Mouse (Mus musculus) intestine, embryonic 15.5 days (tissue): Measurements from ENCODE around the gene Vac14. TPM values are rescaled to one million over a fixed set of nuclear protein-coding genes. Genes with fewer than 3 reads are reported as not detected.

Experiments
- ATAC-seq: fragments of 200-750 bp; cut with Nextera tagmentation; 2 replicates; pipeline ENCODE4 v1.8.0; 2017; ENCODE audit warnings: moderate TSS enrichment, moderate library complexity
- H3K27ac ChIP-seq: fragments of 300-500 bp; sonication (generic); 2 replicates; pipeline ENCODE4 v1.5.1; 2015; ENCODE audit warnings: mild to moderate bottlenecking, inconsistent platforms
- H3K27me3 ChIP-seq: fragments of 300-500 bp; sonication (generic); replicated peaks from 2 replicates; pipeline ENCODE4 v1.6.1; 2015; ENCODE audit warnings: inconsistent platforms
- H3K36me3 ChIP-seq: fragments of 300-500 bp; sonication (generic); 2 replicates; pipeline ENCODE4 v1.6.1; 2015; ENCODE audit warnings: inconsistent platforms
- H3K4me1 ChIP-seq: fragments of 300-500 bp; sonication (generic); replicated peaks from 2 replicates; pipeline ENCODE4 v1.6.1; 2015; ENCODE audit warnings: inconsistent platforms
- H3K4me2 ChIP-seq: fragments of 300-500 bp; sonication (generic); replicated peaks from 2 replicates; pipeline ENCODE4 v1.6.1; 2015; ENCODE audit warnings: mild to moderate bottlenecking, inconsistent platforms
- H3K4me3 ChIP-seq: fragments of 300-500 bp; sonication (generic); replicated peaks from 2 replicates; pipeline ENCODE4 v1.5.1; 2015; ENCODE audit warnings: inconsistent platforms
- H3K9ac ChIP-seq: fragments of 300-500 bp; sonication (generic); 2 replicates; pipeline ENCODE4 v1.6.1; 2015; ENCODE audit warnings: inconsistent platforms
- H3K9me3 ChIP-seq: fragments of 300-500 bp; sonication (generic); 2 replicates; pipeline ENCODE4 v1.6.1; 2016; ENCODE audit warnings: inconsistent platforms
- WGBS: fragments of 180-500 bp; shearing (Covaris S2); methylation state at CpG from one replicate; pipeline ENCODE4 v1.1.7; 2015; 5-methylcytosine and 5-hydroxymethylcytosine counted together
- polyA plus RNA-seq: library from polyadenylated mRNA; unstranded; fragments of >200 nt; fragmentation: Nextera tagmentation; extraction: Ambion mirVana; gene quantifications from 2 replicates; pipeline ENCODE4 v1.2.1, GENCODE M21; 2015

The Vac14 gene
- polyA plus RNA-seq, 1 experiment from 2014 or later = 23.1 TPM

DNA sequence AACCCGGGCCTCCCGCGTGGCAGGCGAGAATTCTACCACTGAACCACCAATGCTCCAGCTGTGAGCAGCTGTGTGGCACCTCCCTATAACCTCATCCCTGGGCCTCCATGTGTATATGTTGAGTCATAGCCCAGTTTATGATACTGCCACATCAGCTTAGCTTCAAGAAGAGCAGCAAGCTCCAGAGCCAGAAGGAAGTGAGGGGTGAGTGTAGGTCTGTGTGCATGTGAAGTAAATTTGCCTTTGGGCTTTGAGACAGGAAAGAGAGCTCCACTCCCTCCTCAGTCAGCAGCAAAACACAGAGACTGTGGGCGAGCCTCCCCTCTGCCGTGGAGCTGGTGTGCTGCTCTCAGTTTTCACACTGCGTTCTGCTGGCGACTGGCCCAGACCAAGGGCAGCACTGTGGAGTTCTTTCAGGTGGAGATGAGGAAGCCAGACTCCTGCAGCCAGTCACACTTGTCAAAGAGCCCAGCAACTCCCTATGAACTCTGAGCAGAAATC, 12.2 kb downstream of the Vac14 start:
- Histone ChIP-seq H3K27ac (peak overlapping the region; percentile 77), H3K9me3 (no peaks in the 10 kb centered on the region), H3K27me3 (no peaks in the 10 kb centered on the region), H3K9ac (no peak overlapping the region), H3K36me3 (peaks cover 20% of the 10 kb centered on the region), H3K4me1 (peaks cover 12% of the 10 kb centered on the region; the same call in 1 of the 2 replicates), H3K4me2 (peak overlapping the region; percentile 39), H3K4me3 (0 out of 2 replicates have a peak overlapping the region, but pooled peaks have one; percentile 10)
- peak; percentile 87 for ATAC-seq
- 58% methylated on average over 8 of the region's 8 CpGs for WGBS

GRCm38 (mm10) chr8:110631201-110631600, 12.8 kb downstream of the Vac14 start:
- H3K9ac ChIP-seq = no peak overlapping the region
- H3K27me3 ChIP-seq = no peaks in the 10 kb centered on the region
- no peaks in the 10 kb centered on the region for H3K9me3 ChIP-seq
- peaks cover 25% of the 10 kb centered on the region for H3K36me3 ChIP-seq
- no peak overlapping the region for H3K4me3 ChIP-seq
- WGBS = 87% methylated on average over 7 of the region's 7 CpGs
- H3K27ac ChIP-seq = peak overlapping the region; percentile 77
- peak overlapping the region; percentile 39; the same call in 1 of the 2 replicates for H3K4me2 ChIP-seq
- H3K4me1 ChIP-seq = peaks cover 12% of the 10 kb centered on the region; the same call in 1 of the 2 replicates
- no peak for ATAC-seq

GRCm38 (mm10) chr8:110633814-110634213, 15.4 kb downstream of the Vac14 start:
- Histone ChIP-seq H3K36me3 (peaks cover 32% of the 10 kb centered on the region), H3K27me3 (no peaks in the 10 kb centered on the region), H3K9ac (no peak overlapping the region), H3K4me3 (no peak overlapping the region), H3K4me2 (no peak overlapping the region), H3K27ac (no peak overlapping the region), H3K4me1 (peaks cover 12% of the 10 kb centered on the region; the same call in 1 of the 2 replicates), H3K9me3 (no peaks in the 10 kb centered on the region)
- 95% methylated on average over 3 of the region's 3 CpGs for WGBS
- no peak for ATAC-seq

DNA sequence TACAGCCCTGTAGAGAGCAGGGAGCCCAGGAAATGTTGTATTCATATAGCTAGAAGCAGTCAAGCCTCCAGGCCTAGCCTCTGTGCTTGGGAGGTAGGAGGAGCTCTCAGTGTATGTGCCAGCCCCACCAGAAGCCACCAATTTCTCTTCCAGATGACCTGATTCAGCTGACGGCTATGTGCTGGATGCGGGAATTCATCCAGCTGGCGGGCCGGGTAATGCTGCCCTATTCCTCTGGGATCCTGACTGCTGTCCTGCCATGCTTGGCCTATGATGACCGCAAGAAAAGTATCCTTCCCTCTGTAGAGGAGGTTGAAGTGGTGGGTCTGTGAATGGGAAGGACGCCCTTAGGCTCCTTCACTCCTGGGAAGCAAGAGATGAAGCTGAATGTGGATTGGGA, 17.8 kb downstream of the Vac14 start:
- WGBS = 93% methylated on average over 6 of the region's 6 CpGs
- Histone ChIP-seq H3K4me3 (no peak overlapping the region), H3K36me3 (peaks cover 32% of the 10 kb centered on the region), H3K4me1 (no peaks in the 10 kb centered on the region), H3K27ac (no peak overlapping the region), H3K9ac (no peak overlapping the region), H3K27me3 (no peaks in the 10 kb centered on the region), H3K9me3 (no peaks in the 10 kb centered on the region), H3K4me2 (no peak overlapping the region)
- ATAC-seq = no peak

- Histone ChIP-seq H3K4me1 (no peaks in the 10 kb centered on the region), H3K36me3 (peaks cover 10% of the 10 kb centered on the region; the same call in 1 of the 2 replicates), H3K27ac (no peak overlapping the region), H3K4me3 (no peak overlapping the region), H3K27me3 (no peaks in the 10 kb centered on the region), H3K9ac (no peak overlapping the region), H3K9me3 (no peaks in the 10 kb centered on the region), H3K4me2 (no peak overlapping the region)
- WGBS = 93% methylated on average over 5 of the region's 5 CpGs
- ATAC-seq = no peak
These were observed 23.9 kb downstream of the Vac14 start for GRCm38 (mm10) chr8:110642331-110642730.

- WGBS = 67% methylated on average over 4 of the region's 4 CpGs
These were observed 24.8 kb downstream of the Vac14 start for GRCm38 (mm10) chr8:110643177-110643576.

DNA sequence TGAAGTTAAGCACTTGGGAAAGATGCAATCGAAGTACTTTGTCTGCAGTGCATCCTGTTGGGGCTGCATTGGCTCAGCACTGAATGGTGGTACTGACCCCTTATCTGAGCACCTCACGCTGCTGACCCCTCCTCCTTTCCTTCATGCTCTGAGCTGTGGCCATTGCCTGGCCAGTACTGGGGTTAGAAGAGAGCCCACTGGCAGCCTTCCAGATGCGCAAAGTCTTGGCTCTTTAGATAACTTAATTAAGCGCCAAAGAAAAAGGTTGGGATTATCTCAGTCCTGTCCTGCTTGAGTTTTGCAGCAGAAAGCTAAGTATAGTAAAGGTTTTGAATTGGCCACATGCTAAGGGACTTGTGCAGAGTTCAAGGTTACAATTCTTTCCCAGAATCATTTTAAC, 26.0 kb downstream of the Vac14 start:
- H3K9me3 ChIP-seq = no peaks in the 10 kb centered on the region
- no peaks in the 10 kb centered on the region for H3K4me1 ChIP-seq
- no peak overlapping the region for H3K4me2 ChIP-seq
- H3K36me3 ChIP-seq = peaks cover 4% of the 10 kb centered on the region; the same call in 1 of the 2 replicates
- H3K27ac ChIP-seq = no peak overlapping the region
- WGBS = 83% methylated on average over 4 of the region's 4 CpGs
- H3K4me3 ChIP-seq = no peak overlapping the region
- H3K9ac ChIP-seq = no peak overlapping the region
- no peak for ATAC-seq
- H3K27me3 ChIP-seq = no peaks in the 10 kb centered on the region

More at GRCm38 (mm10) chr8:110643177-110643576, 24.8 kb downstream of the Vac14 start:
- Histone ChIP-seq H3K4me2 (no peak overlapping the region), H3K36me3 (peaks cover 4% of the 10 kb centered on the region; the same call in 1 of the 2 replicates), H3K4me3 (no peak overlapping the region), H3K9ac (no peak overlapping the region), H3K4me1 (no peaks in the 10 kb centered on the region), H3K9me3 (no peaks in the 10 kb centered on the region), H3K27ac (no peak overlapping the region), H3K27me3 (no peaks in the 10 kb centered on the region)
- no peak for ATAC-seq

DNA sequence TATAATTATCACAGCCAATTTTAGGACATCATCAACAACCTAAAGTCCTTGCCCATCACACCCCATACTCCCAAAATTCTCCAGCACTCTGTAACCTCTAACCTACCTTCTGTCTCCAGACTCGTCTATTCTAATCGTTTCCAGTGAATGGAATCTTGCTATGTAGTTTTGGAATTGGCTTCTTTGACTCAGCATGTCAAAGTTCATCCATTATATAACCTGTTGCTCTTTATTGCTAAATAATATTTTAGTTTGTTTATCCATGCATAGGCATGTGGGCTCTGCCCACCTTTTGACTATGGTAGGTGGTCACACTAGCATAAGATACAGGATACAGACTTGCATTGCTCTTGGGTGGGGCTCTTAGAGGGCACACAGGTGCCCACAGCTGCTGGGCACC, 26.5 kb downstream of the Vac14 start:
- no peak overlapping the region for H3K9ac ChIP-seq
- ATAC-seq = no peak
- no peaks in the 10 kb centered on the region for H3K9me3 ChIP-seq
- 93% methylated on average over 2 of the region's 2 CpGs for WGBS
- H3K4me2 ChIP-seq = no peak overlapping the region
- H3K4me3 ChIP-seq = no peak overlapping the region
- H3K4me1 ChIP-seq = no peaks in the 10 kb centered on the region
- H3K27me3 ChIP-seq = no peaks in the 10 kb centered on the region
- H3K27ac ChIP-seq = no peak overlapping the region
- peaks cover 7% of the 10 kb centered on the region; the same call in 1 of the 2 replicates for H3K36me3 ChIP-seq

GRCm38 (mm10) chr8:110645340-110645739, 27.0 kb downstream of the Vac14 start:
- H3K4me2 ChIP-seq = no peak overlapping the region
- no peak overlapping the region for H3K27ac ChIP-seq
- H3K4me3 ChIP-seq = no peak overlapping the region
- no peaks in the 10 kb centered on the region for H3K27me3 ChIP-seq
- H3K9ac ChIP-seq = no peak overlapping the region
- no peaks in the 10 kb centered on the region for H3K9me3 ChIP-seq
- ATAC-seq = no peak
- no peaks in the 10 kb centered on the region for H3K4me1 ChIP-seq
- H3K36me3 ChIP-seq = peaks cover 8% of the 10 kb centered on the region; the same call in 1 of the 2 replicates
- 87% methylated on average over 3 of the region's 3 CpGs for WGBS

GRCm38 (mm10) chr8:110646064-110646463, 27.7 kb downstream of the Vac14 start:
- H3K9me3 ChIP-seq = no peaks in the 10 kb centered on the region
- peak; percentile 73; the same call in 1 of the 2 replicates for ATAC-seq
- H3K4me3 ChIP-seq = no peak overlapping the region
- no peaks in the 10 kb centered on the region for H3K27me3 ChIP-seq
- no peak overlapping the region for H3K4me2 ChIP-seq
- H3K4me1 ChIP-seq = no peaks in the 10 kb centered on the region
- peaks cover 8% of the 10 kb centered on the region; the same call in 1 of the 2 replicates for H3K36me3 ChIP-seq
- no peak overlapping the region for H3K9ac ChIP-seq
- H3K27ac ChIP-seq = no peak overlapping the region
- 36% methylated on average over 6 of the region's 6 CpGs for WGBS

DNA sequence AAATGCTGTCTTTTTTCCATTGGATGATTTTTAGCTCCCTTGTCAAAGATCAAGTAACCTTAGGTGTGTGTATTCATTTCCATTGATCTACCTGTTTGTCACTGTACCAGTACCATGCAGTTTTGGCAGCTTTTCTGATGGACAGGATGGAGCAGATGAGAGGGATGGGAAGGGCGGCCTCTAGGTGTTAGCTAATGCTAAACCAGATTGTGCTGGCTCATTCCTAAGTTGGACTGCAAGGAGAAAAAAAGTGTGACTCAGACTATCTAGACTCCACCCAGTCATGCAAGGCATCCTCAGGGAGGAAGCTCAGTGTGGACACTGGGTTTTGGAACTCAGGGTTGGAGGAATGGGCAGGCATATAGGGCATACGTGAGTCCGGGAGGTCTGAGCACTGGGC, 30.2 kb downstream of the Vac14 start:
- Histone ChIP-seq H3K9me3 (no peaks in the 10 kb centered on the region), H3K4me2 (no peak overlapping the region), H3K9ac (no peak overlapping the region), H3K4me1 (no peaks in the 10 kb centered on the region), H3K36me3 (peaks cover 8% of the 10 kb centered on the region; the same call in 1 of the 2 replicates), H3K27ac (no peak overlapping the region), H3K27me3 (no peaks in the 10 kb centered on the region), H3K4me3 (no peak overlapping the region)
- WGBS = 90% methylated on average over 3 of the region's 3 CpGs
- no peak for ATAC-seq

GRCm38 (mm10) chr8:110649286-110649685, 30.9 kb downstream of the Vac14 start:
- 91% methylated on average over 6 of the region's 6 CpGs for WGBS
- no peak for ATAC-seq

DNA sequence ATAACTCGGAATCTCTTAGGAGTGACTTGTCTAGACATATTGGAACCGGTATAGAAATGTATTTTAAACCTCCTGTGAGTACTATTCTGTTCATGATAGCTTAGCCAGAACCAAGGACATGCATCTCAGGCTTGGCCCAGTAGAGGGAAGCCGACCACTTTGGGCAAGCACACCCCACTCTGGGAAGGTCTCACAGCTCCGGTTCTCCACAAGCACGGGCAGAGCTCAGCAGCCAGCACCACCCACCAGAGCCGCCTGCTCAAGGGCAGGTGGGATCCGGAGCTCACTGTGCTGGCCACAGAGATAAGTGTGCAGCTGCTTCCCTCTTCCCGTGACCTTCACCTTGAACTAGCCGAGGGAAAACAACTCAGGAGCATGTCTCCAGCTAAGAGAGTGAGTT, 32.5 kb downstream of the Vac14 start:
- ATAC-seq = no peak
- H3K27ac ChIP-seq = no peak overlapping the region
- no peaks in the 10 kb centered on the region for H3K27me3 ChIP-seq
- no peak overlapping the region for H3K9ac ChIP-seq
- no peaks in the 10 kb centered on the region for H3K4me1 ChIP-seq
- H3K36me3 ChIP-seq = 0 out of 2 replicates have a peak, but pooled peaks cover 4% of the 10 kb centered on the region
- 78% methylated on average over 9 of the region's 9 CpGs for WGBS
- H3K4me3 ChIP-seq = no peak overlapping the region
- no peaks in the 10 kb centered on the region for H3K9me3 ChIP-seq
- H3K4me2 ChIP-seq = no peak overlapping the region

More at GRCm38 (mm10) chr8:110649286-110649685, 30.9 kb downstream of the Vac14 start:
- H3K9ac ChIP-seq = no peak overlapping the region
- H3K4me1 ChIP-seq = no peaks in the 10 kb centered on the region
- H3K4me2 ChIP-seq = no peak overlapping the region
- no peaks in the 10 kb centered on the region for H3K27me3 ChIP-seq
- peaks cover 8% of the 10 kb centered on the region; the same call in 1 of the 2 replicates for H3K36me3 ChIP-seq
- H3K27ac ChIP-seq = no peak overlapping the region
- H3K9me3 ChIP-seq = no peaks in the 10 kb centered on the region
- H3K4me3 ChIP-seq = no peak overlapping the region
